ENCODE assay signal across 8 mouse cellular contexts in the genomic region with DNA sequence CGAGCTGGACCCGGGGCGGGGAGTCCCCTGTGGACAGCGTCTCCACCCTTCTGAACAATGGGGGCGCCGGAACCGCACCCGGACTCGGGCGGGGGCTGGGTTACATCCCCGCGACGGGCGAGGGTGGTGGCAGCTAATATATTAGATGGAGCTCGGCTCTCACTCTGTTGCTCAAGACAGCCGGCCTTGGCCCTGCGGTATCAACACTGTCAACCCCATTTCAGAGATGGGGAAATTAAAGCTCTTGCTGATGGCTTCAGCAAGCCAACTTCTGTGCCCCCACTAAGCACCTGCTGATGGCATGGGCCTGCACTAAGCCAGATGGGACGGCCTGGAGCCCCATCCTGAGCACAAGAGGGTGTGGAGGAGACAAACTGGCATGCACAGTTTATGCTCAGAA. TPM values are rescaled to one million over a fixed set of nuclear protein-coding genes. Genes with fewer than 3 reads are reported as not detected.
DNase-seq lines count a peak whose midpoint lies in the region; ATAC-seq and TF ChIP-seq lines count a peak whose summit lies in the region.

No protein-coding gene starts in this region.

- peak; percentile 75 for ATAC-seq in forebrain, embryonic 15.5 days (replicated peaks)
- peak; percentile 18 for ATAC-seq in liver, postnatal 0 days

- H3K9ac ChIP-seq in ES-Bruce4 (ENCODE audit: low read depth, poor library complexity, severe bottlenecking): peak overlapping the region; percentile 72
- H3K9ac ChIP-seq in forebrain, embryonic 15.5 days (replicated peaks): peak overlapping the region; percentile 99
- H3K9ac ChIP-seq in liver, postnatal 0 days (replicated peaks): peak overlapping the region; percentile 81

- peak overlapping the region; percentile 73 for H3K4me2 ChIP-seq in forebrain, embryonic 15.5 days (replicated peaks)
- peak overlapping the region; percentile 95 for H3K4me2 ChIP-seq in liver, postnatal 0 days (ENCODE audit: low read depth, low read length)

- H3K4me1 ChIP-seq in ES-Bruce4 (ENCODE audit: control insufficient read depth, insufficient read depth, low read length): no peaks in the 10 kb centered on the region
- H3K4me1 ChIP-seq in forebrain, embryonic 15.5 days: peaks cover 41% of the 10 kb centered on the region
- peaks cover 16% of the 10 kb centered on the region for H3K4me1 ChIP-seq in liver, postnatal 0 days (ENCODE audit: insufficient read depth)

- no peaks in the 10 kb centered on the region for H3K27me3 ChIP-seq in ES-Bruce4 (ENCODE audit: control insufficient read depth, insufficient read depth, low read length, poor library complexity, severe bottlenecking)
- H3K27me3 ChIP-seq in forebrain, embryonic 15.5 days: no peaks in the 10 kb centered on the region
- H3K27me3 ChIP-seq in liver, postnatal 0 days (ENCODE audit: insufficient read depth, low read length): no peaks in the 10 kb centered on the region

- TF ChIP-seq POLR2A in ES-Bruce4 (IDR thresholded peaks at IDR 0.05; ENCODE audit: insufficient read depth, low read length): no peak

- intact Hi-C loops in gastrocnemius, adult 2 months (cut with DNase I): no loop called here

- under 1% methylated on average over 18 of the region's 18 CpGs for WGBS in forebrain, embryonic 15.5 days
- WGBS in liver, postnatal 0 days (ENCODE audit: insufficient replicate concordance): 0% methylated on average over 18 of the region's 18 CpGs

- TF ChIP-seq EP300 in ES-Bruce4 (IDR thresholded peaks at IDR 0.05; ENCODE audit: insufficient read depth, low read depth, low read length): no peak
- no peak for TF ChIP-seq EP300 in liver, postnatal 0 days (IDR thresholded peaks at IDR 0.05; ENCODE audit: low read depth)

- no peaks in the 10 kb centered on the region for H3K9me3 ChIP-seq in ES-Bruce4 (replicated peaks; ENCODE audit: control insufficient read depth, insufficient read depth, low read length, poor library complexity, severe bottlenecking)
- no peaks in the 10 kb centered on the region for H3K9me3 ChIP-seq in forebrain, embryonic 15.5 days
- H3K9me3 ChIP-seq in liver, postnatal 0 days (ENCODE audit: low read length): no peaks in the 10 kb centered on the region

- peak overlapping the region; percentile 95 for H3K4me3 ChIP-seq in gastrocnemius, adult 2 months
- peak overlapping the region; percentile 63 for H3K4me3 ChIP-seq in ES-Bruce4 (ENCODE audit: low read depth, low read length)
- peak overlapping the region; percentile 88 for H3K4me3 ChIP-seq in forebrain, embryonic 15.5 days
- H3K4me3 ChIP-seq in liver, postnatal 0 days (ENCODE audit: low read depth, low read length): peak overlapping the region; percentile 85

- H3K27ac ChIP-seq in gastrocnemius, adult 2 months: peak overlapping the region; percentile 89
- H3K27ac ChIP-seq in ES-Bruce4 (ENCODE audit: insufficient read depth, low read length): no peak overlapping the region
- H3K27ac ChIP-seq in forebrain, embryonic 15.5 days (replicated peaks): peak overlapping the region; percentile 100
- peak overlapping the region; percentile 90 for H3K27ac ChIP-seq in liver, postnatal 0 days (ENCODE audit: low read depth)

- no peak for DNase-seq in gastrocnemius, adult 2 months
- DNase-seq in gastrocnemius, postnatal 4 days (ENCODE audit: low spot score in 2 of 2): no peak
- DNase-seq in liver, postnatal 0 days: no peak
- no peak for DNase-seq in embryo, embryonic 9.5 days (ENCODE audit: extremely low spot score)
- DNase-seq in spleen, postnatal 36 days (ENCODE audit: low spot score in 2 of 2): no peak
- DNase-seq in left cerebral cortex, adult 8-10 months (ENCODE audit: low spot score in 2 of 2): no peak

- H3K36me3 ChIP-seq in ES-Bruce4 (ENCODE audit: control insufficient read depth, insufficient read depth, low read length, poor library complexity, severe bottlenecking): no peaks in the 10 kb centered on the region
- H3K36me3 ChIP-seq in forebrain, embryonic 15.5 days: no peaks in the 10 kb centered on the region
- H3K36me3 ChIP-seq in liver, postnatal 0 days (replicated peaks; ENCODE audit: insufficient read depth, low read length): no peaks in the 10 kb centered on the region

- TF ChIP-seq CTCF in gastrocnemius, adult 2 months (IDR thresholded peaks at IDR 0.05): no peak
- no peak for TF ChIP-seq CTCF in ES-Bruce4 (IDR thresholded peaks at IDR 0.05; ENCODE audit: low read depth, low read length)
- no peak for TF ChIP-seq CTCF in liver, postnatal 0 days (IDR thresholded peaks at IDR 0.05; ENCODE audit: low read depth)

RNA-seq across cellular contexts. Expression of gene Megf9, which starts 0.5 kb away (rescaled TPM):
- 1 to 10 TPM; 2.6 to 3.8 TPM for total RNA-seq in gastrocnemius, adult 2 months (2021)
- 10 to 100 TPM; 18.0 to 18.7 TPM for total RNA-seq in gastrocnemius, postnatal 4 days (2021)
- polyA plus RNA-seq in ES-Bruce4 (2011; ENCODE audit: insufficient read depth, insufficient read length, low read depth, missing spikeins): 1.0 and 1.1 TPM in 2 replicates
- polyA plus RNA-seq in forebrain, embryonic 15.5 days (2015; fragmentation: Nextera tagmentation; extraction: Ambion mirVana): 34.3 and 34.8 TPM in 2 replicates
- 7.2 and 9.4 TPM in 2 replicates for polyA plus RNA-seq in liver, postnatal 0 days (2015; fragmentation: Nextera tagmentation; extraction: Ambion mirVana)
- total RNA-seq in left cerebral cortex, adult 8-10 months (2022): 100 to 1,000 TPM in 1 of 4 experiments, 10 to 100 TPM in 3; 90.3 to 101 (median 98.0) TPM

Comparison
In these comparisons a context has a peak if more than half of its experiments do, and no peak if none do; other contexts are left out.
1. RNA of gene Megf9, which starts 0.5 kb away (total RNA-seq): 90.3 to 101 TPM in left cerebral cortex, adult 8-10 months; 18.0 to 18.7 TPM in gastrocnemius, postnatal 4 days and 2.6 to 3.8 TPM in gastrocnemius, adult 2 months; every median in the first group is over 4 times any median in the second.
2. Peak in every context shown above with its lines, with median percentiles within 50 percentile points of each other: H3K4me3 ChIP-seq and H3K9ac ChIP-seq.